Mouse (Mus musculus) heart, embryonic 12.5 days (tissue): Measurements from ENCODE around the gene Yjefn3. TPM values are rescaled to one million over a fixed set of nuclear protein-coding genes. Genes with fewer than 3 reads are reported as not detected.
"Not testable (repeated sequence)": the region's sequence is repeated elsewhere in the genome, so short reads cannot be mapped to it uniquely, and the experiment has no call there.

Source experiments
- ATAC-seq: fragments of 200-750 bp; cut with Nextera tagmentation; 2 replicates; pipeline ENCODE4 v1.8.0; 2017; ENCODE audit warnings: moderate TSS enrichment, moderate library complexity; ENCODE audit not compliant: insufficient number of reproducible peaks, low FRiP score
- H3K27ac ChIP-seq: fragments of 300-500 bp; sonication (generic); 2 replicates; pipeline ENCODE4 v1.5.1; 2016; ENCODE audit warnings: mild to moderate bottlenecking, moderate library complexity; ENCODE audit not compliant: poor library complexity, severe bottlenecking
- H3K27me3 ChIP-seq: fragments of 300-500 bp; sonication (generic); replicated peaks from 2 replicates; pipeline ENCODE4 v1.6.1; 2016; ENCODE audit warnings: mild to moderate bottlenecking, moderate library complexity
- H3K36me3 ChIP-seq: fragments of 300-500 bp; sonication (generic); 2 replicates; pipeline ENCODE4 v1.6.1; 2016; ENCODE audit warnings: mild to moderate bottlenecking, moderate library complexity
- H3K4me1 ChIP-seq: fragments of 300-500 bp; sonication (generic); replicated peaks from 2 replicates; pipeline ENCODE4 v1.6.1; 2016; ENCODE audit warnings: mild to moderate bottlenecking
- H3K4me2 ChIP-seq: fragments of 300-500 bp; sonication (generic); 2 replicates; pipeline ENCODE4 v1.6.1; 2016; ENCODE audit warnings: mild to moderate bottlenecking, moderate library complexity
- H3K4me3 ChIP-seq: fragments of 300-500 bp; sonication (generic); 2 replicates; pipeline ENCODE4 v1.5.1; 2016; ENCODE audit warnings: mild to moderate bottlenecking
- H3K9ac ChIP-seq: fragments of 300-500 bp; sonication (generic); 2 replicates; pipeline ENCODE4 v1.6.1; 2016; ENCODE audit warnings: mild to moderate bottlenecking, moderate library complexity
- H3K9me3 ChIP-seq: fragments of 300-500 bp; sonication (generic); replicated peaks from 2 replicates; pipeline ENCODE4 v1.6.1; 2016; ENCODE audit warnings: mild to moderate bottlenecking, moderate library complexity
- WGBS: fragments of 180-500 bp; shearing (Covaris S2); methylation state at CpG from one replicate; pipeline ENCODE4 v1.1.7; 2016; 5-methylcytosine and 5-hydroxymethylcytosine counted together
- polyA plus RNA-seq: library from polyadenylated mRNA; unstranded; fragments of >200 nt; fragmentation: Nextera tagmentation; extraction: Ambion mirVana; gene quantifications from 2 replicates; pipeline ENCODE4 v1.2.1, GENCODE M21; 2016

Yjefn3 gene
- polyA plus RNA-seq, result 7.4 and 8.9 TPM in 2 replicates

GRCm38 (mm10) chr8:69902163-69903062, at the start of gene Yjefn3, which contains the start of the genes Tssk6 and Ndufa13:
Yjefn3 (minus strand) TSS chr8:69902712.
Tssk6 (plus strand) TSS chr8:69902184.
Ndufa13 (minus strand) TSS chr8:69902558.
- peaks cover 41% of the 10 kb centered on the region for H3K4me1 ChIP-seq
- no peaks in the 10 kb centered on the region for H3K9me3 ChIP-seq
- 3% methylated on average over 89 of the region's 89 CpGs for WGBS
- H3K27me3 ChIP-seq, result no peaks in the 10 kb centered on the region
- peaks cover 21% of the 10 kb centered on the region for H3K36me3 ChIP-seq
- H3K9ac ChIP-seq, result peak within 1 kb of the TSS; percentile 84
- H3K27ac ChIP-seq, result peak within 1 kb of the TSS; percentile 93
- H3K4me3 ChIP-seq, result peak within 1 kb of the TSS; percentile 84
- H3K4me2 ChIP-seq, result peak within 1 kb of the TSS; percentile 90
- ATAC-seq, result peak; percentile 46

GRCm38 (mm10) chr8:69950300-69950699, 47.8 kb upstream of the Yjefn3 start:
- Histone ChIP-seq H3K36me3 (peaks cover 27% of the 10 kb centered on the region), H3K27me3 (no peaks in the 10 kb centered on the region), H3K4me3 (no peak overlapping the region), H3K4me1 (peaks cover 19% of the 10 kb centered on the region), H3K27ac (no peak overlapping the region), H3K4me2 (no peak overlapping the region), H3K9me3 (no peaks in the 10 kb centered on the region), H3K9ac (no peak overlapping the region)
- 91% methylated on average over 2 of the region's 2 CpGs for WGBS
- no peak for ATAC-seq

- H3K9me3 ChIP-seq, H3K36me3 ChIP-seq, ATAC-seq, H3K27me3 ChIP-seq, H3K4me3 ChIP-seq, H3K4me2 ChIP-seq, H3K27ac ChIP-seq, H3K9ac ChIP-seq: not testable (repeated sequence)
- peaks cover 64% of the 10 kb centered on the region for H3K4me1 ChIP-seq
- 86% methylated on average over 3 of the region's 3 CpGs for WGBS
These were observed 40.0 kb upstream of the Yjefn3 start for GRCm38 (mm10) chr8:69942495-69942894.

- H3K27me3 ChIP-seq, result no peaks in the 10 kb centered on the region
- H3K4me2 ChIP-seq, result no peak overlapping the region
- WGBS, result 73% methylated on average over 2 of the region's 2 CpGs
- H3K9ac ChIP-seq, result no peak overlapping the region
- H3K4me3 ChIP-seq, result no peak overlapping the region
- ATAC-seq, result no peak
- peaks cover 5% of the 10 kb centered on the region for H3K36me3 ChIP-seq
- peak overlapping the region; percentile 73 for H3K27ac ChIP-seq
- H3K4me1 ChIP-seq, result peaks cover 85% of the 10 kb centered on the region
- H3K9me3 ChIP-seq, result no peaks in the 10 kb centered on the region
These were observed 37.9 kb upstream of the Yjefn3 start for GRCm38 (mm10) chr8:69940386-69940785.

- Histone ChIP-seq H3K4me2 (peak overlapping the region; percentile 27; the same call in 1 of the 2 replicates), H3K4me3 (no peak overlapping the region), H3K9me3 (no peaks in the 10 kb centered on the region), H3K27me3 (no peaks in the 10 kb centered on the region), H3K27ac (peak overlapping the region; percentile 73), H3K4me1 (peaks cover 86% of the 10 kb centered on the region), H3K36me3 (peaks cover 13% of the 10 kb centered on the region), H3K9ac (no peak overlapping the region)
- 24% methylated on average over 3 of the region's 3 CpGs for WGBS
- no peak for ATAC-seq
These were observed 37.1 kb upstream of the Yjefn3 start for GRCm38 (mm10) chr8:69939633-69940032.

GRCm38 (mm10) chr8:69938245-69938982, 35.9 kb upstream of the Yjefn3 start:
- ATAC-seq, result no peak
- WGBS, result 64% methylated on average over 6 of the region's 6 CpGs
- Histone ChIP-seq H3K9me3 (no peaks in the 10 kb centered on the region), H3K4me1 (peaks cover 85% of the 10 kb centered on the region), H3K27ac (peak overlapping the region; percentile 96; the same call in 1 of the 2 replicates), H3K36me3 (peaks cover 22% of the 10 kb centered on the region), H3K4me2 (no peak overlapping the region), H3K27me3 (no peaks in the 10 kb centered on the region), H3K9ac (0 out of 2 replicates have a peak overlapping the region, but pooled peaks have one; percentile 17), H3K4me3 (no peak overlapping the region)

GRCm38 (mm10) chr8:69937466-69937865, 35.0 kb upstream of the Yjefn3 start:
- Histone ChIP-seq H3K4me3 (no peak overlapping the region), H3K27ac (peak overlapping the region; percentile 96; the same call in 1 of the 2 replicates), H3K9ac (no peak overlapping the region), H3K9me3 (no peaks in the 10 kb centered on the region), H3K4me1 (peaks cover 79% of the 10 kb centered on the region), H3K36me3 (peaks cover 22% of the 10 kb centered on the region), H3K27me3 (no peaks in the 10 kb centered on the region), H3K4me2 (no peak overlapping the region)
- WGBS, result 74% methylated on average over 3 of the region's 3 CpGs
- ATAC-seq, result no peak

GRCm38 (mm10) chr8:69936050-69936794, 33.7 kb upstream of the Yjefn3 start:
- H3K4me1 ChIP-seq, result peaks cover 75% of the 10 kb centered on the region

GRCm38 (mm10) chr8:69935431-69935830, 32.9 kb upstream of the Yjefn3 start:
- no peaks in the 10 kb centered on the region for H3K9me3 ChIP-seq
- no peak overlapping the region for H3K4me3 ChIP-seq
- peak overlapping the region; percentile 96 for H3K27ac ChIP-seq
- no peak overlapping the region for H3K9ac ChIP-seq
- H3K4me1 ChIP-seq, result peaks cover 67% of the 10 kb centered on the region
- no peak overlapping the region for H3K4me2 ChIP-seq
- WGBS, result 82% methylated on average over 3 of the region's 3 CpGs
- no peaks in the 10 kb centered on the region for H3K27me3 ChIP-seq
- ATAC-seq, result no peak
- peaks cover 22% of the 10 kb centered on the region for H3K36me3 ChIP-seq

More at GRCm38 (mm10) chr8:69936050-69936794, 33.7 kb upstream of the Yjefn3 start:
- H3K4me2 ChIP-seq, result no peak overlapping the region
- no peaks in the 10 kb centered on the region for H3K9me3 ChIP-seq
- peaks cover 22% of the 10 kb centered on the region for H3K36me3 ChIP-seq
- 45% methylated on average over 7 of the region's 7 CpGs for WGBS
- peak overlapping the region; percentile 96 for H3K27ac ChIP-seq
- H3K9ac ChIP-seq, result peak overlapping the region; percentile 53; the same call in 1 of the 2 replicates
- peak; percentile 86 for ATAC-seq
- H3K27me3 ChIP-seq, result no peaks in the 10 kb centered on the region
- H3K4me3 ChIP-seq, result no peak overlapping the region

GRCm38 (mm10) chr8:69934582-69934981, 32.1 kb upstream of the Yjefn3 start:
- WGBS, result 66% methylated on average over 5 of the region's 5 CpGs
- H3K4me2 ChIP-seq, result no peak overlapping the region
- H3K9ac ChIP-seq, result peak overlapping the region; percentile 31
- H3K36me3 ChIP-seq, result peaks cover 22% of the 10 kb centered on the region
- H3K27me3 ChIP-seq, result no peaks in the 10 kb centered on the region
- ATAC-seq, result no peak
- H3K27ac ChIP-seq, result peak overlapping the region; percentile 26; the same call in 1 of the 2 replicates
- no peaks in the 10 kb centered on the region for H3K9me3 ChIP-seq
- H3K4me3 ChIP-seq, result no peak overlapping the region
- peaks cover 59% of the 10 kb centered on the region for H3K4me1 ChIP-seq
